Mouse (Mus musculus) brain, embryonic 18.5 days (tissue): ENCODE results near the gene 2610528J11Rik.
"Not testable (repeated sequence)": the region's sequence is repeated elsewhere in the genome, so short reads cannot be mapped to it uniquely, and the experiment has no call there.

ENCODE experiments used
- DNase-seq: peaks from one replicate; pipeline ENCODE4 v3.0.0-alpha.2; 2012; ENCODE audit warnings: low read depth, low spot score

2610528J11Rik gene

DNA sequence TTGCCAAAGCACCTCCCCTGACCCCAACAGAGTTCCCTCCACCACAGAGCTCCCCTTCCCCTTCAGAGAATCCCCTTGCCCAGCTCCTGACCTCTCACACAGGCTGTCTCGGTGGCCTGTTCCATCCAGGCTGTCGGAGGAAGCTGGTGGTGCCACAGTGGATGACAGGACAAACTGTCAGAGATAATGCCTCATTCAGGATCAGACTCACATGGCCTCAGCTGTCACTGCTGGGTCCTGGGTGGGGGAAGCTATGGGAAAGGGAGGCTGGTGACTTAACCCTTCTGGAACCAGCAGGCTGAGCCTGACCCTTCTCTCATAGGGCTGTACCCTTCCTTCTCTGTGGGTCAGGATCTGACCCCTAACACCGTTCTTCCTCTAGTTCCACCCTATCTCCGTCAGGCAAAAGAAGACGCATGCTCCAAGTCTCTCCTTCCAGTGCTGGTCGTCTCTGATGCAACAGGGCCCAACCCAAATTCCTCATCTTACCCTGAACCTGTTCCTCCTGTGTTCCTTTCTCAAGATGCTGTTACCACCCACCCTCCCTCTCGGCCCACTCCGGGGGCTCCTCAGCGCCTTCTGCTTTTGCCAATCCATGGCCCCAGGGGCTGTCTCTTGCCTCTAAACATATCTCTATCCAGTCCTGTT lies 15.8 kb downstream of the 2610528J11Rik start:
- no peak for DNase-seq

DNA sequence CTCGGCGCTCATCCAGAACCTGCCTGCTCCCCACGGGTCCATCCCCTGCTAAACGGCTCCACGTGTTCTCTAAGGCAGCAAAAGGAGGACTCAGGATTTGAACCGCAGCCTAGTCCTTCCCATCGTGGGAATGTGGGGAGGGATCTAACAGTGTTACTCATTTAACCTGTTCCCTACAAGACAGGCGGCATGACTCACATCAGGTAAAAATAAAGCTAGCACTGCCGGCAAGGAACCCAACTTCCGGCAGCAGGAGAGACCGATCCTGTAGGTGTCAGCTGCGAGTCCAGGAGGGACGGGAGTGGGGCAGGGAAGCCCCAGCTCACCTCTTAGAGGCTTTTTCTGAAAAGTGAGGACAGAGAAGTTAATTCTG lies 16.3 kb downstream of the 2610528J11Rik start:
- no peak for DNase-seq

DNA sequence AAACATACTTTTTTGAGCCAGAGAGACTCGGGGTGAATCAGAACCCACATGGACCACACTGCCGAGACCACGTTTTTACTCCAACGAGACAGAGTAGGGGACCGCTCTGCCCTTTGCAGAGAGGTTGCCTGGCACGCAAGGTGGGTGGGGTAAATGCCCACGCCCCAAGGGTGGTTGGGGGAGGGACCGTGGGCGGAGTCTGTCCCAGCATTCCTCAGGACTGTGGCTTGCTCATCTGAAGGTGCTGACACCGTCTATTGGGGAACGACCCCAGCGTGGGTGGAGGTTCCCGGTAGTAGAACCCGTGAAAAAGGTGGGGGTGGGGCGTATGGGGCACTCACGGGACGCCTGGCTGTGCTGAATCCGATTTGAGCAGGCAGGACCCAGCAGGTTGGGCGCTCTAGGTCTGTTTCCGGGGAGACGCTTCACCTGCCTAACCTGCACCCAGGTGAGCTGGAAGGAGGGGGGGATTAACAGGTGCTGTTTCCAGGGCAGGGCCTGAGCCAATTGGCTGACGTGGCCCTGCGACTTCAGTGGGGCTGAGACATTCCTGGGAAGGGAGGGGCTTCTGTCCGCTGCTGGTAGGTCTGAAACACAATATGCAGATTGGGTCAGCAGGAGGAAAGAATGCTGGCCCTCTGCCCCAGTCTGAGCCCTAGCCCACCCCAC lies 16.9 kb downstream of the 2610528J11Rik start, which contains the start of gene Tmem125:
Tmem125 (minus strand) TSS at position 453 of the 669 bp plus-strand sequence.
- no peak for DNase-seq

DNA sequence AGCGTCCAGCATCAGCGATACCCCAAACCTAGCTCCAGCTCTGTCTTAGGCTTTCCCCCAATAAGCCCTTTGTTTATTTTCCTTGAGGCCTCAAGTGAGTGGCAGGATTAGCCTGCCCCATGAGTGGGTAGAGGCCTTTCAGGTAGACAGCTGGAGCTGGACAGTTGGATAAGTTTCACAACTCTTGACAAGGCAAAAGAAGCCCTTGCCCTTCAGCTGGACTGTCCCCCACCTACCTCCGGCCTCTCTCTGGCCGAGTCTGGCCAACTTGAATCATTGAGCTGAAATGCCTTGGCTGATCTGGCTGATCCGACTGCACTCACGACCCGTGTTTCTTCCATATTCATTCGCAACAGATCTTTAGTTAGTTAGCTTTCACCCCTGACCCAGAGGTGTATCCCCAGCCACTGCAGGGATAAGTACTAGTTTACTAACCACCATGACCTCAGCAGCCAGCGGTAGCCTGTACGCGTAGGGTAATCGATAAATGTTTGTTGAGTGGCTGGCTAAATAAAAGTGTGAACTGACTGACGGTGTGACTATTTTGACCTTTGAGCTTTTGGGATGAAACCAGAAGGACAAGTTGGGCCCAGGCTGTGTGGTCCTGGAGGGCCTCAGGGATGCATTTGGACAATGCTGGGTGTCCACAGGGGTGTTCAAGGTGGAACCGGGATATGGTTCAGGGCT lies 17.8 kb downstream of the 2610528J11Rik start:
- DNase-seq = no peak

DNA sequence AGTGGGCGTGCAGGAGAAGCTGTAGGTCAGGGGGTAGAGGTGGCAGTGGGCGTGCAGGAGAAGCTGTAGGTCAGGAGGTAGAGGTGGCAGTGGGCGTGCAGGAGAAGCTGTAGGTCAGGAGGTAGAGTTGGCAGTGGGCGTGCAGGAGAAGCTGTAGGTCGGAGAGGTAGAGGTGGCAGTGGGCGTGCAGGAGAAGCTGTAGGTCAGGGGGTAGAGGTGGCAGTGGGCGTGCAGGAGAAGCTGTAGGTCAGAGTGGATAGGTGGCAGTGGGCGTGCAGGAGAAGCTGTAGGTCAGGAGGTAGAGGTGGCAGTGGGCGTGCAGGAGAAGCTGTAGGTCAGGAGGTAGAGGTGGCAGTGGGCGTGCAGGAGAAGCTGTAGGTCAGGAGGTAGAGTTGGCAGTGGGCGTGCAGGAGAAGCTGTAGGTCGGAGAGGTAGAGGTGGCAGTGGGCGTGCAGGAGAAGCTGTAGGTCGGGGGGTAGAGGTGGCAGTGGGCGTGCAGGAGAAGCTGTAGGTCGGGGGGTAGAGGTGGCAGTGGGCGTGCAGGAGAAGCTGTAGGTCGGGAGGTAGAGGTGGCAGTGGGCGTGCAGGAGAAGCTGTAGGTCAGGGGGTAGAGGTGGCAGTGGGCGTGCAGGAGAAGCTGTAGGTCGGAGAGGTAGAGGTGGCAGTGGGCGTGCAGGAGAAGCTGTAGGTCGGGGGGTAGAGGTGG lies 20.8 kb downstream of the 2610528J11Rik start:
- DNase-seq = not testable (repeated sequence)

DNA sequence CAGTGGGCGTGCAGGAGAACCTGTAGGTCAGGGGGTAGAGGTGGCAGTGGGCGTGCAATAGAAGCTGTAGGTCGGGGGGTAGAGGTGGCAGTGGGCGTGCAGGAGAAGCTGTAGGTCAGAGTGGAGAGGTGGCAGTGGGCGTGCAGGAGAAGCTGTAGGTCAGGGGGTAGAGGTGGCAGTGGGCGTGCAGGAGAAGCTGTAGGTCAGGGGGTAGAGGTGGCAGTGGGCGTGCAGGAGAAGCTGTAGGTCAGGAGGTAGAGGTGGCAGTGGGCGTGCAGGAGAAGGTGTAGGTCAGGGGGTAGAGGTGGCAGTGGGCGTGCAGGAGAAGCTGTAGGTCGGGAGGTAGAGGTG lies 21.3 kb downstream of the 2610528J11Rik start:
- peak; percentile 42 for DNase-seq

DNA sequence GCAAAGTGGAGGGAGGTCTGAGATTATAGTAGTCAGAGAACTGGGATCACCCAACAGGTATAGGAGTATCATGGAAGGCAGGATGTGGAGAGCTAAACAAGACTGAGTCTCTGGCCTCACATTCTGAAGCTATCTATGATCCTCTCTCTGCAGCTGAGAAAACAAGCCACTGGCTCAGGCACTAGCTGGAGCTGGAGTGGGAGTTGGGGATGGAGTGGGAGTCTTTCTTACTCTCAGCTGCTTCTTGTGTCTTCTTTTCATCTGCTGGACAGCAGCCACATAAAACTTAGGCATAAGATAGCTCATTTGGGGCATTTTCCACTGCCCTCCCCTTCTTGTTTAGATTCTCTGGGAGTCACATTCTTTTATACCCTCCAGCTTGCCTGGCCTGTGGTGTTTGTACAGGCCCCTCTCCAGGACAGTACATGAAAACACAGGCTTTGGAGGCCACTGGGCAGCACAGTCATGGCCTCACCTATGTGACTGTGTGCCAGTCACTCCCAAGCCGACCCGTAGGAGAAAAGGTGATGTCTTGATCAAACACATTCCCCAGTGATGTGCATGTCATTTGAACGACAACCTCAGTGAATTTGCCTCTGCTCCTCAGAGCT lies 26.3 kb downstream of the 2610528J11Rik start:
- no peak for DNase-seq

DNA sequence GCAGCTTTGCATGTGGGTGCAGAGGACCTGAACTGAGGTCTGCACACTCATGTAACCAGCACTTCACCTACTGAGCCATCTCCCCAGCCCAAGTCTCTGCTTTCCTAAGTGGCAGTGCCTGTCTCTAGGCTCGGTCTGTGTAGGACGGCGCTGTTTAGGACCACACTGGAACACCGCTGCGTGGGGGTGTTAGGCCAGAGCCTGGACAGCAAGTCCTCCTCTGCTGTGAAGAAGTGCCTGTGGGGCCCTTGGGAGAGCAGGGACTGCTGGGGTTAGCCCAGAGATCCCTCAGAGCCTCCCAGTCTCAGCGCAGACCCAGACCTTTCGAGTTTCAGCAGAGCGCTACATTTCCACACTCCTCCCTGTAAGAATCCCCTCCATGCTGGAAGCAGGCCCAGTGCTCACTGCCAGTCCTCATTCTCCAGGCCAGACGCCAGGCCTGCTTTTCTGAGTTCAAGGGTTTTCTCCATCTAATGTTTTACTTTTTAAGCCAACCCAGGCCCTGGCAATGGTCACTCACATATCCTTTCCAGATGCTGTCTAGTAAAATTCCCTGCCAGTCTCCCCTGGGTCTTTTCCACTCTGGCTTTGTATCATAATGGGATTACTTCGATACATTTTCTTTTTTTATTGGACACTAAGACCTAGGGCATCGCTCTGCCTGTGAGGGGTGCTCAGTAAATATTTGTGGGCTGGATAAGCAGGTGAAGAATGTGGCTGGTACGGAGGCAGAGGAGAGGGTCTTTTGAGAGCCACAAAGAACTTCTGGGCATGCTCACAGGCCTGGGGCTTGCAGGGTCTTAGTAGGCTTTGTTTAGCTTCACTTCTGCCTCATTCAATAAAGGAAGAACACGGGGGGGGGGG lies 37.5 kb downstream of the 2610528J11Rik start:
- no peak for DNase-seq

DNA sequence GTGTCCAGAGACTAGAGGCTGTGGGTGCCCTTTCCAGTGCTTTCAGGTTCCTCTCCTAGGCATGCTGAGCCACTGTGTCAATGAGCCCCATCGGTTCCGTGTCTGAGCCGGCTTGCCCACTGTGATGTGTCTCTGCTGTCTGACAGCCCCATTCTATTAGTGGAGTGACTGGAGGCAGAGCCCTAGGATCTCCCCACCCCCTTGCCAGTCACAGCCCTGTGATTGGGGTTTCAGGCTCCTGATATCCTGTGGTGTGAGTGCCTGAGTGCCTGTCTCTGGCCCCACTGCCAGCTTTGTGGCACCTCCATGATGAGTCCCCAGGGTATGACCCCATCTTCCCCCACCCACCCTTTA lies 38.1 kb downstream of the 2610528J11Rik start:
- no peak for DNase-seq

DNA sequence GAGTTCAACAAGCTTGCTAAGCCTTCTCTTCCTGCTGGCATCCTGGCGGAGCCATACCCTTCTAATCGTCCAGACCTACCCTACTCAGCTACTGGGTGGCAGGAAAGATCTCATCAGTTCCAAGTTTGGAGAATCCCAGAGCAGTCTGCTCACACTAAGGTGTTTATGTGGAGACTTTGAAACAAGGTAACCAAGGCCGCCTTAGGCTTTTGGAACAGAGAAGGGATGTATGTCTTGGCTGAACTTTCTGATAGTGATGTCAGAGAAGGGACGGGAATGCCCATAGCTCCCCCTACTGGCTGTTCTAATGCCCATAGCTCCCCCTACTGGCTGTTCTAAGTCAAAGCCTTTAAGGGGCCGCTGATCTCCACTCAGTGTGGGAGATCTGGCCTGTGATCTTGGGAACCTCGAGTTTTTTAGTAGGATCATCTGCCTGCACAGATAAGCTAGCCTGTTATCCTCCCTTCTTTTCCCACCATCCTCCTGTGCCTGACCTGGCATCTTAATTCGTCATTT lies 39.4 kb downstream of the 2610528J11Rik start:
- DNase-seq = no peak

DNA sequence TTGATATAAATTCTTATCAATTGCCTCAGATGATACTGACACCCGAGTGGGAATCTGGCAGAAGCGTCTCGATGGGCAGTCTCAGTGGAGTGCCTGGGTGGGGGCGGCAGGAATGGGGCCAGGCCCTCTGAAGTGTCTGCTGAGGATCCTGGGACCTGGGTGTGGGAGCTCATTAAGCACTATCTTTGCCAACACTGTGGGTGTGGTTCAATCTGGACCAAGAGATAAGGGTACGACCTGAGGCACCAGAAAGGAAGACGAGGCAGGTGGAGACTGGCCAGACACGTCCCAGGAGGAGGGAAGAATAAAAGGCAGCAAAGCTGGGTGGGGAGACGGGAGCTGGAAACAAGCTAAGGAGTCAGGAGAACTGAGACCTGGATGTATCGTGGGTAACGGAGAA lies 41.9 kb downstream of the 2610528J11Rik start:
- no peak for DNase-seq

DNA sequence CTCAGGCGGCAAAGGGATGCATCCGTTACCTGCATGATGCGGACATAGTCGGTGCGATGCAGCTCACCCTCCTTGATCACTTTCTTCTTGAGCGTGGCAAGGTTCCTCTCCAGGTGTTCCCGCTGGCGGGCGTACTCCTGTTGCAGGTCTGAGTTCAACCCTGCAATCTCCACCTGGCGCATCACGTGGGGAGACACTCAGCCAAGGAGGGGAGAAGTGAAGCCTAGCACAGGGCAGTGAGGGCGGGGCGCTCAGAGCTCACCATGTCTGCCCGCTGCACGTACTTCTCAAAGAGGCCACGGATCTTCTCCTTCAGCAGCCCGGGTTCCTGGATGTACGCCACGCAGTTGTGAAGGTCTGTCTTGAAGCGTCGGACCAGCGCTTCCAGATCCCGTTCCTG lies 42.5 kb downstream of the 2610528J11Rik start:
- DNase-seq = no peak

DNA sequence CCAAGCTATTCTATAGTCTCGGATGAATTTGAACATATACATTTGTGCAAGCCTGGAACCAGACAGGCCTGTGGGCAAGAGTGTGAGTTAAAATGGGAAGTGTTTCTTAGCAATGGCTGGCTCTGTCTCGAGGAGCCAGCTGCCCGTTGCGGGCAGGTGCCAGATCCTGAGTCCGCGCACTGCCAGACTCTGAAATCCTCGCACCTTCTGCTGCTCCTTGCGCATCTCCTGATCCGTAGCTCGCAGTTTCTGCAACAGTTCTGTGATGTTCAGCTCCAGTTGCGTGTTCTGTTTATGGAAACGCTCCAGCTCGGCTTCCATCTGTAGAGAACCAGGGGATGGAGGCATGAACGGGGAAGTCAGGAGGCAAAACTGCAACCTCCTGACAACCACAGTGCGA lies 44.6 kb downstream of the 2610528J11Rik start:
- no peak for DNase-seq

DNA sequence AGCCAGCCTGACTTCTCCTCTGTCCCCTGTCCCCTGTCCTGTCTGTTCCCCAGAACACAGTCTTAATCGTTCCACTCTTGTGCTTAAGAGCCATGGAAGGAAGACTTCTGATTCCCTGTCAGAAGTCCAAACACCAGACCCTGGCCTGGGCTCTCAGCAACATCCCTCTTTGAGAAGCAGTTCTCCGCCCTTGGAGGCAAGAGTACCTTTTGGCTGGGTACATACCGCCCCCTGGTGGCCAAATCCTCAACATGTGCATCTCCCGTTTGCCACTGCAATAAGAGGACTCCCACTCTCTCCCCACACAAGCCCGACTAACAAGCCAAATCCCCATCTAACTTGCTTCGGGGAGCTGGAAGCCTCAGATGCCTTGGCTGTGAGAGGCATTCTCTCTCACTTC lies 49.3 kb downstream of the 2610528J11Rik start:
- peak; percentile 50 for DNase-seq

DNA sequence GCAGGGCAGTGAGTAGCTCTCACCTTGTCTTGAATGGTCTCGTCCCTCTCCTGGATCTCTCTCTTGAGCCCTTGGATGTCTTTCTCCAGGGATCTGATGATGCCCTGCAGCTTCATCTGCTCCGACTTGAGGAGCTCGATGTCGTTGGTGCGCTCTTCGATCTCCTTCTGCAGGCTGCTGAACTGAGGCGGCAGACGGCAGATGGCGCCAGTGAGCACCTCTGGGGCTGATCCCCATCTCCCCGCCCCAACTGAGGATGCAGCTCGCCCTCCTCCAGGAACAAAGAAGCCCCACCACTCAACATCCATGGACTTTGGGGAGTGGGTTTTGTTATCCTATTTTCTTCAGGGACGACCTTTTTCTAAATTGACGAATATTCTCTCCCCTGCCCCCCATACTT lies 52.5 kb downstream of the 2610528J11Rik start:
- no peak for DNase-seq
